Mouse (Mus musculus) kidney, adult 8-10 months (tissue): ENCODE measurements around the gene Gm8127.
"Not testable (repeated sequence)": the region's sequence is repeated elsewhere in the genome, so short reads cannot be mapped to it uniquely, and the experiment has no call there.

ENCODE experiments used
- DNase-seq, 2 experiments: peaks; one replicate each; pipeline ENCODE4 v3.0.0; 2022

The Gm8127 gene

GRCm38 (mm10) chr14:43293503-43293902 is at the start of gene Gm8127:
Gene Gm8127, minus strand, starts transcription at chr14:43293832.
- not testable (repeated sequence) for DNase-seq

GRCm38 (mm10) chr14:43337646-43338045 is 44.0 kb upstream of the Gm8127 start:
- not testable (repeated sequence) for DNase-seq

- not testable (repeated sequence) for DNase-seq
Measured at GRCm38 (mm10) chr14:43331362-43331880, 37.8 kb upstream of the Gm8127 start.

GRCm38 (mm10) chr14:43328603-43329002 is 35.0 kb upstream of the Gm8127 start:
- DNase-seq = not testable (repeated sequence)

- DNase-seq = not testable (repeated sequence)
Measured at GRCm38 (mm10) chr14:43319516-43319915, 25.9 kb upstream of the Gm8127 start.

DNA sequence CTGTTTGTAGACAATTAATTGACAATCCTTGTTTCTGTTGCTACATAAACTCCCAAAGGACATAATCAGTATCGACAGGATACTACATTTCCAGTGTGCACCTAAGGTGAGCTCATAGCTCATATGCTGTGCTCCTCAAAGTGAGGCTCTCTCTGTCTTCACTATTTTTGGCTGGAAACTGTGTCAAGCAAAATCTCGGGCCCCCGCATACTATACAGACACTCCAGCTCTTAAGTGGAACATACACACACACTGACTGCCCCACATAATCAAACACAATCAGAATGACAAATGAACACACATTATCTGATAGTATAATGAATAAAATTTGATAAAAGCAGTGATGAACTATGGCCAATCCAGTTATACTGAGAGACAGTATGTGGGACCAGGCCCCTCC is 15.0 kb downstream of the Gm8127 start:
- DNase-seq = not testable (repeated sequence)

GRCm38 (mm10) chr14:43278146-43278545 is 15.5 kb downstream of the Gm8127 start:
- DNase-seq = not testable (repeated sequence)

DNA sequence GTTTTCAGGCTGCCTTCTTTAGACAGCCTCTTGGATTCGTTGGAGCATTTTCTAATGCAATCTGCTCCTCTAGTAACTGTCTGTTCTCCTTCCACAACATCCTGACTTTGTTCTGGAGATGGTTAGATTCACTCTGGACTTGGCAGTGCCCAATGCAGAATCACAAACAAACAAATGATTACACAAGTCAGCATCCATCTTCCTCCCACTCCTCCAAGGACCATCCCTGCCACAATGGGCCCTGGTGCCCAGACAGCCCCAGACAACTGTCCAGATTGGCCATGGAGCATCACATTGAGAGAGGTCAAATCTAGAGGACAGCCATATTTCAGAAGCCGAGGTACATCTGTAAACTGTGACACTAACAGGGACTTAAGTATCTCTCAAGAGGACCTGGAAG is 16.2 kb downstream of the Gm8127 start:
- not testable (repeated sequence) for DNase-seq

- DNase-seq = not testable (repeated sequence)
Measured at GRCm38 (mm10) chr14:43275752-43276151, 17.9 kb downstream of the Gm8127 start.

GRCm38 (mm10) chr14:43274986-43275511 is 18.6 kb downstream of the Gm8127 start, which contains the start of gene Gm9732:
Gene Gm9732, plus strand, starts transcription at chr14:43275036.
- DNase-seq = not testable (repeated sequence)

DNA sequence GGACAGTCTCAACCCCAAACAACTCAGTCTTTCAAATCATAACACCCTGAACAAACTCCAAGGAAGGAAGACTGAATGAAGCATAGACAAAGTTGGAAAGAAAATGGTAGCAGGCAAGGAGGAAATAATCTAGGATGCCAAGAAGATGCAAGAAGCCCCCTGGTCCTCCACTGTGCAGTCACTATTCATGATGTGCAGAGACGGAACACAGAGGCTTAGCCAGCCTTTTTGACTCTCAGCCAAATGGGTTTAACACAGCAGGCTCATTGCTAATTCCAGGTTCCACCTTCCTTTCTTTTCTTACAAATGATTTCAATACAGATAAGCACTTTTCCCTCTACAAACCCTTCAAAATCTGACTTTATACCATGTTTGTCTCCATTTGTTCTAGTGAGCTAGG is 20.5 kb downstream of the Gm8127 start:
- not testable (repeated sequence) for DNase-seq

DNA sequence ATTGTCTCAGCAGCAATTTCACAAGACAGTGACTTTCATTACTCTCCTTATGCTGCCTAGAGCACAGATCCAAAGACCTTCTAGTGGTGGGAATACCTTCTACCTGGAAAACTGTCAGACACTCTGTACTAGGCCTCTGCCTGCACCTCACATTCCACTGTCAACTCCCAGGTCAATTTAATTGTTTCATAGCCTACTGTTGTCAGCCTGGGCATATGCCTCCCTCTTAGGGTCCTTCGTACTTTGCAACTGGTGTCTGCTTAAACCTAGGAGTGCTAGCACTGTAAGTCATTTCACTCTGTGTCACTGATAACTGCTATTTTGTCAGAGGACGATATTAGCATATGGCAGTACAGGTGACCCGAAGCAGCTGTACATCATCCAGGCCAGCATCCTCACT is 24.4 kb downstream of the Gm8127 start:
- not testable (repeated sequence) for DNase-seq

DNA sequence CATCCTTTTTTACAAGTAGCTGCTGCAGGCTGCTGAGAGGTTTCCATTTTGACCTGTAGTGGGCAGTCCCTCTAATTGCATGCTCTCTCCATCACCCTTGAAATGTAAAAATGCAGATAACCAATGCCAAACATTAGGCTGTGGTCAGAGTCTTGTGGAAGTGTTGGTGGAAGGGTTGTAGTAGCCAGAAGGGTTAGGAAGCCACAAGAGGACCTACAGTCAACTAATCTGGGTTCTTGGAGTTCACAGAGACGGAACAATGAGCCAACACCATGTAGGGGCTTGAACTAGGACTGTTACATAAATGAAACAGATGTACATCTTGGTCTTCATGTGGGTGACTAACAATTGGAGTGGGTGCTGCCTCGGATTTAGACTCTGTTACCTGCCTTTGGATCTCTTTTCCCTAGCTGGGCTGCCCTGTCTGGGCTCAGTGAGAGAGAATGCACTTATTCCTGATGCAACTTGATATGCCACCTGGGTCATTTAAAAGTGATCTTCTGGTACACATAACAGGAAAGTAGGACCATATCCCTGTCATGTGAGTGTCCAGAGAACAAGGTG is 25.0 kb downstream of the Gm8127 start:
- DNase-seq = not testable (repeated sequence)

DNA sequence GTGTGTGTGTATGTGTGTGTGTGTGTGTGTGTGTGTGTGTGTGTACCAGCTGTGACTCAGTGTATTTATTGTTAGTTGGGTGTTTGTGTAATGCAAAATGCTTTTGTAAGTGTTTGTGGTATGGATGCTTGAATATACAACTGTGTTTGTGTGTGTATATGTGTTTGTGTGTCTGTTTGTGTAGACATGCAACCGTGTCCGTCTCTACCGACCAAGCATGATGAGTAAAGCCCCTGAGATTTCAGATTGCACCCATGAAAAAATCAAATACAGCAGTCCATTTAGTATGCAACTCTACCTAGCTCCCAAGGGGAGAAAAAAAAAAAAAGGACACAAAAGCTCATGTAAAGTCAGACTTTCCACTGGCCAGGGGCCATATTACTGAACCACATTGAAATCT is 30.2 kb downstream of the Gm8127 start:
- not testable (repeated sequence) for DNase-seq

GRCm38 (mm10) chr14:43258349-43258748 is 35.3 kb downstream of the Gm8127 start, which contains the start of gene Gm8126:
Gene Gm8126, plus strand, starts transcription at chr14:43258649.
- not testable (repeated sequence) for DNase-seq

DNA sequence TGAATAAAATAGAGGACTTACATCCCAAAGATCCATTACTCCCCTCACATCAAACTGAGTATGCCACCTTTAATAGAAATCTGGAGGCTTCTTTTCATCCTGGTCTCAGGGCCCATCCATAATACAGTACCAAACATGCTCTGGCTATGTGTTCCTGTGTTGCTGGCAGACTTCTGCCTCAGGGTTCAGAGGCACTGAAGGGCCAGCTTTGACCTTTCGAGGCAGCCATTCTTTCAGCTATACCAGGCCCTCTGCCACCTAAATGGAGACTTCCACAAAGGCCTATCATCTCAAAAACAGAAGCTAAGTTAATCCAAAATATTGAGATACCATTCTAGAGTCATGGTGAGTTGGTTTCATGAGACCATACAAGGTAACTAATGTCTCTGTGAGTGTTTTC is 37.1 kb downstream of the Gm8127 start:
- DNase-seq = not testable (repeated sequence)

DNA sequence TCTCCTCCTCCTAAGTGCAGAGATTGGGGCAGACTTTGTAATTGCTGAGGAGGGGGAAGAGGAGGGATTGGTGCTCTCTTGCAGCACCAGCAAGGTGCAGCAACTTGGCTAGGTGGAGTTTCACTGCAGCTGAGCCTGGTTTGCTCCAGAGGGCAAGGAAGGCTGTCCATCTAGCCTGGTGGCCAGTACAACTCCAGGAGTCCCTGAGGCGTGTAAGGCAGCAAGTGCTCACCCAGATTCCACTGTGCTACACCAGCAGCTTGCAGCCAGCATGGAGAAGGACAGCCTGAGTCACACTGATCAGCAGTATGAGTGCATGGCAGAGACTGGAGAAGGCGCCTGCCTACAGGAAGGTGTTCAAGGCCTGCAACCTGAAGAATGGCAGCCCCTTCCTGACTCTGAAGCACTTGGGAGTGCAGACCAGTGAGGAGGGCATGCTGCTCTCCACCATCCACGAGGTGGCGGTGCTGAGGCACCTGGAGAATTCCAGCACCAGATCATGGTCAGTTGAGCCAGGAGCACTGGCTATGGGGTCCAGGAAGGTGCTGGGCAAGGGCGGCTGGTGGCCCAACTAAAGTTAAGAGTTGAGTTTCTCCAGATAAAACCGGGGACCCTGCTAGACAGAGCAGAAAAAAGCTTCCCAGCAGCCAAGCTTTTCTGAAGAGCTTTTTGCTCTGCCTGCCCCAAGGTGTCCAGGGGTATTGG is 42.9 kb downstream of the Gm8127 start:
- DNase-seq = peak in 1 of 2 experiments; percentile 49

DNA sequence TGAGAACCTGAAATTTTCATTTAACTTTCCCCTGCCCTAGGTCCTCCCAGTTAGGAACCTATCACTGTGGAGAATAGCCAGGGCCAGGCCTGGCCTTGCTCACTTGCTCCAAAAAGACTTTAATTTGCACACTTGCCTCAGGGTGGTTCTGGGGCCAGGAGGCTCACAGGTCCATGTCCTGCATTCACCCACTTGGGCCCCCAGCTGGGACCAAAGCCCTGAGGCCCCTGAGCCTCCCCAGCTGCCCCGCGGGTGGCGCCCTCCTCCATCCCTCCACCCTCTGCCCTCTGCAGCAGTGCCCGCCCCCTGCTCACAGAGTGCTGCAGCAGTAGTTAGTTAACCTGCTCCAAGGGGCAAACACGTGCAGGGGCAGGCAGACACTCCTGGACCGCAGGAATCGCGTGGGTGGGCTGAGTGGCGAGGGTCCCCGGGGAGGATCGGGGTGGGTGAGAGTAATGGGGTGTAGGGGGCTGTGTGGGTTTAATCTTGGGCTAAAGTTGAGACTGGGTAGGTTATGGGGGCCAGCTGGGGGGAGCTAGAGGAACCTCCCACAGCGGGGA is 43.9 kb downstream of the Gm8127 start:
- peak in 1 of 2 experiments; percentile 47 for DNase-seq
